ENCODE assay signal across 14 mouse cellular contexts in the genomic region with DNA sequence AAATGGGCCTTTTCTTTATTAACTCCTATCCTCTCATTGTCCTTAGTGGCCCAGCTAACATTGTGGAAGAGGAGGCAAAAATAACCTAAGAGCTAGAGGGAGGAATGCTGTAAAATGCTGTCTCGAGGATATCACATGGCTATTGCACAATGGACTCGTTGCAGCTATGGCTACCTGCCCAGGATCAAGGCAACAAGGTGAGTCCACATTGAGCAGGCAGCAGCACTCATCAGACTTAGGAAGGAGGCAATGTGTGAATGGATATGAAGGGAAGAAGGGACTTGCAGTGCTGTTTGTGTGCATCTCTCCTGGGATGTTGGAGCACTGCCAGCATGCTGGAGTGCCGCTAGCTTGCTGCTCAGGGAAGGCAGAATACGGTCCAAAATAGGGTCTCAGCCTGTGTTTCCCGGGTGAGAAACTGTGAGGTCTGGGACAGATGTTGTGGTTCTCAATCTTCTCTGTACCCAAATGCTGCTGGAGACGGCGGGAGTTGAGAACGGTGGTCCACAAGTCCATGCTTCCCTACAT. TPM values are rescaled to one million over a fixed set of nuclear protein-coding genes. Genes with fewer than 3 reads are reported as not detected.
DNase-seq lines count a peak whose midpoint lies in the region; ATAC-seq and TF ChIP-seq lines count a peak whose summit lies in the region.
"Had no signal": no experiment of that assay in that cellular context is flagged by ENCODE, and none has a peak within 500 bp of the region (broad histone marks: within the 10 kb centered on the region; RNA-seq: fewer than 3 reads in every experiment).

No protein-coding gene starts in this region.

- no peak overlapping the region for H3K4me2 ChIP-seq in lung, embryonic 14.5 days
- H3K4me2 ChIP-seq: embryonic facial prominence, embryonic 15.5 days; liver, embryonic 11.5 days; neural tube, embryonic 12.5 days had no signal

- intact Hi-C loops in heart, postnatal 25 days (cut with DNase I) = no loop called here
- intact Hi-C loops in heart, postnatal 14 days (cut with DNase I) = no loop called here

- no peaks in the 10 kb centered on the region for H3K4me1 ChIP-seq in lung, embryonic 14.5 days (ENCODE audit: insufficient read depth)
- H3K4me1 ChIP-seq in lung, adult 2 months (ENCODE audit: control insufficient read depth, insufficient read depth, low read length) = no peaks in the 10 kb centered on the region
- no peaks in the 10 kb centered on the region for H3K4me1 ChIP-seq in thymus, adult 2 months (replicated peaks; ENCODE audit: control insufficient read depth, insufficient read depth, low read length)
- H3K4me1 ChIP-seq: embryonic facial prominence, embryonic 15.5 days; hindbrain, embryonic 10.5 days; midbrain, embryonic 10.5 days; neural tube, embryonic 12.5 days had no signal

- no peak for TF ChIP-seq POLR2A in lung, adult 2 months (IDR thresholded peaks at IDR 0.05; ENCODE audit: borderline replicate concordance, extremely low read depth, low read depth, low read length)
- TF ChIP-seq POLR2A in thymus, adult 2 months (IDR thresholded peaks at IDR 0.05; ENCODE audit: control insufficient read depth, extremely low read depth, insufficient read depth, low read length, poor library complexity) = no peak

- H3K9me3 ChIP-seq in lung, embryonic 14.5 days (ENCODE audit: low read depth, low read length) = no peaks in the 10 kb centered on the region
- H3K9me3 ChIP-seq: embryonic facial prominence, embryonic 15.5 days; hindbrain, embryonic 10.5 days; midbrain, embryonic 10.5 days; neural tube, embryonic 12.5 days had no signal

- WGBS in lung, embryonic 14.5 days = 61% methylated on average over 8 of the region's 8 CpGs
- 67% methylated on average over 8 of the region's 8 CpGs for WGBS in lung, adult 2 months
- 92% methylated on average over 8 of the region's 8 CpGs for WGBS in thymus, adult 2 months

- H3K36me3 ChIP-seq in lung, embryonic 14.5 days (ENCODE audit: insufficient read depth) = no peaks in the 10 kb centered on the region
- H3K36me3 ChIP-seq in thymus, adult 2 months (ENCODE audit: control insufficient read depth, insufficient read depth, low read length) = no peaks in the 10 kb centered on the region
- H3K36me3 ChIP-seq: embryonic facial prominence, embryonic 15.5 days; hindbrain, embryonic 10.5 days; midbrain, embryonic 10.5 days; neural tube, embryonic 12.5 days had no signal

- TF ChIP-seq CTCF in lung, embryonic 14.5 days (IDR thresholded peaks at IDR 0.05; ENCODE audit: low read depth) = no peak
- TF ChIP-seq CTCF in lung, adult 2 months (IDR thresholded peaks at IDR 0.05; ENCODE audit: insufficient read depth, low read length) = no peak
- no peak for TF ChIP-seq CTCF in thymus, adult 2 months (IDR thresholded peaks at IDR 0.05; ENCODE audit: borderline replicate concordance, control insufficient read depth, extremely low read depth, insufficient read depth, low read length, poor library complexity)

- H3K4me3 ChIP-seq in lung, embryonic 14.5 days (ENCODE audit: low read depth, low read length) = no peak overlapping the region
- no peak overlapping the region for H3K4me3 ChIP-seq in lung, adult 2 months (replicated peaks; ENCODE audit: extremely low read depth, low read depth, low read length)
- H3K4me3 ChIP-seq in thymus, adult 2 months (ENCODE audit: control insufficient read depth, insufficient read depth, low read length) = no peak overlapping the region
- H3K4me3 ChIP-seq: embryonic facial prominence, embryonic 15.5 days; hindbrain, embryonic 10.5 days; midbrain, embryonic 10.5 days; neural tube, embryonic 12.5 days had no signal

- H3K27me3 ChIP-seq in lung, embryonic 14.5 days (ENCODE audit: insufficient read depth, low read length) = no peaks in the 10 kb centered on the region
- no peaks in the 10 kb centered on the region for H3K27me3 ChIP-seq in thymus, adult 2 months (ENCODE audit: control insufficient read depth, insufficient read depth, low read length)
- H3K27me3 ChIP-seq: embryonic facial prominence, embryonic 15.5 days; neural tube, embryonic 12.5 days had no signal

- H3K27ac ChIP-seq in lung, embryonic 14.5 days (ENCODE audit: low read depth) = no peak overlapping the region
- H3K27ac ChIP-seq in thymus, adult 2 months (ENCODE audit: control insufficient read depth, insufficient read depth, low read length) = no peak overlapping the region
- H3K27ac ChIP-seq: embryonic facial prominence, embryonic 15.5 days; hindbrain, embryonic 10.5 days; midbrain, embryonic 10.5 days; neural tube, embryonic 12.5 days had no signal

- H3K9ac ChIP-seq in lung, embryonic 14.5 days = no peak overlapping the region
- H3K9ac ChIP-seq: embryonic facial prominence, embryonic 15.5 days; neural tube, embryonic 12.5 days had no signal

- DNase-seq in adrenal gland, postnatal 10 days = peak; percentile 39
- DNase-seq in adrenal gland, adult 8-10 months = no peak
- peak; percentile 89 for DNase-seq in heart, adult 11 months
- DNase-seq in heart, postnatal 25 days (ENCODE audit: low spot score) = no peak
- DNase-seq in lung, embryonic 14.5 days = peak; percentile 67
- DNase-seq in lung, adult 2 months = no peak
- DNase-seq in heart, postnatal 14 days = peak; percentile 30 to 43
- no peak for DNase-seq in thymus, adult 2 months
- DNase-seq: kidney, adult 2 months had no signal

- no peak for ATAC-seq in lung, embryonic 14.5 days (ENCODE audit: insufficient read depth)

RNA-seq across cellular contexts. Expression of a gene that starts 51.8 kb away (rescaled TPM):
- total RNA-seq in adrenal gland, postnatal 10 days (2021) = not detected
- not detected for total RNA-seq in adrenal gland, adult 8-10 months (2022)
- total RNA-seq in heart, postnatal 25 days (2021) = not detected
- not detected in 2 replicates for polyA plus RNA-seq in lung, embryonic 14.5 days (2014; fragmentation: Nextera tagmentation; extraction: Ambion mirVana)
- not detected in 2 replicates for polyA plus RNA-seq in lung, adult 2 months (2012; rRNA removed)
- not detected for total RNA-seq in heart, postnatal 14 days (2021)
- polyA plus RNA-seq in thymus, adult 2 months (2012; rRNA removed) = not detected in 2 replicates
- polyA plus RNA-seq: embryonic facial prominence, embryonic 15.5 days; hindbrain, embryonic 10.5 days; kidney, adult 2 months; liver, embryonic 11.5 days; midbrain, embryonic 10.5 days; neural tube, embryonic 12.5 days had no signal

Comparison
In these comparisons a context has a peak if more than half of its experiments do, and no peak if none do; other contexts are left out.
1. DNase-seq: peak in adrenal gland, postnatal 10 days (single experiment), heart, adult 11 months (single experiment), lung, embryonic 14.5 days (single experiment) and heart, postnatal 14 days (2 of 2); none in adrenal gland, adult 8-10 months (single experiment), heart, postnatal 25 days (single experiment), lung, adult 2 months (single experiment) and thymus, adult 2 months (single experiment).